Mouse (Mus musculus) liver, embryonic 18 days (tissue): ENCODE results near the gene Tex28. TPM values are rescaled to one million over a fixed set of nuclear protein-coding genes. Genes with fewer than 3 reads are reported as not detected.

ENCODE experiments used
- polyA plus RNA-seq: library from polyadenylated mRNA; depleted of rRNA; stranded (reverse); fragments of >200 nt; gene quantifications from 2 replicates; pipeline ENCODE4 v1.2.3, GENCODE M21; 2012; rRNA removed

The Tex28 gene
- polyA plus RNA-seq: not detected in 2 replicates

DNA sequence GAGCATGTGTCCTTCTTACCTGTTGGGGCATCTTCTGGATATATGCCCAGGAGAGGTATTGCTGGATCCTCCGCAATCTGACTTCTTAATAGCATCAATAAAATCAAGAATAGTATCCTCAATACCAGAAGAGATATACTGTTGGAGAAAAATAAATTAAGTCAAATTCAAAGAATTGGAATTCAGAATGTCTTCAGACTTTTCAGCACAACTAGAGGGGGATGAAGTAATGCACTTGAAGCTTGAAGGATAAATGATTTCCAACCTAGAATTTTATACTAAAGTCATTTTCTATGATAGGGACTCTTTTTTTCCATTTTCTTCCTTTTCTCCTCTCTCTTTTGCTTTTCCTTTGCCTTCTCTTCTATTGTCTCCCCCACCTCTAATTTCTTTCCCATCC is at the start of gene Tex28:
Gene Tex28 (minus strand): TSS at position 101 of the 400 bp plus-strand sequence.

DNA sequence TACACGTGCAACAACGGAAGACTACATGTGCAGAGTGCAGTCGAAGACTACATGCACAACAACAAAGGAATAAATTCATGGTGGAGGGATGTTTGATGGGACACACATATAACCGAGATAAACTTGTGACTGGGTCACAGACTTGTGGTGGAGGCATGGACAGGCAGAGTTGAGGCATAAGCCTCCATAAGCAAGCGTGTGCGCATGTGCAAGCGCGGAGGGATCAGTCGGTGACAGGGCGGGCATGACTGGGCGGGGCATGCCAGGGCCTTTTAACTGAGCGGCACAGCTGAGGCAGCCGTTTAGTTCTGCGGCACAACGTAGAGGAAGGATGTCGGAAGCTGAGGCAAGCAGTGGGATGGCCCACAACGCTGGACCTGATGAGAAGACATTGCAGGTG is 9.3 kb upstream of the Tex28 start, which contains the start of gene Tktl1:
Gene Tktl1 (plus strand): TSS at position 301 of the 400 bp plus-strand sequence.

DNA sequence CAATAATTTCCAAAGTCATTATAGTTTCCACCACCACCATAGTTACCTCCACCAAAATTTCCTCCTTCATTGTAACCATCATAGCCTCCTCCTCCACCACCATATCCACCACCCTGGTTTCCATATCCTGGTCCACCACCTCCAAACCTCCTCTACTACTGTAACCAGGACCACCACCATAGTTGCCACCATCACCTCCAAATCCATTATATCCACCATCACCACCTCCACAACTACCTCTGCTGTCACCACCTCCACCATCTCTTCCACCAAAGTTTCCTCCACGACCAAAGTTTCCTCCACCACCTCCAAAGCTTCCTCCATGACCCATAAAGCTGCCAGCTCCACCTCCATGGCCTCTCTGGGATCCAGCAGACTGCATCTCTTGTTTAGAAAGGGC is 32.4 kb downstream of the Tex28 start, which contains the start of gene Mecp2:
Gene Mecp2 (minus strand): TSS at position 101 of the 400 bp plus-strand sequence.

DNA sequence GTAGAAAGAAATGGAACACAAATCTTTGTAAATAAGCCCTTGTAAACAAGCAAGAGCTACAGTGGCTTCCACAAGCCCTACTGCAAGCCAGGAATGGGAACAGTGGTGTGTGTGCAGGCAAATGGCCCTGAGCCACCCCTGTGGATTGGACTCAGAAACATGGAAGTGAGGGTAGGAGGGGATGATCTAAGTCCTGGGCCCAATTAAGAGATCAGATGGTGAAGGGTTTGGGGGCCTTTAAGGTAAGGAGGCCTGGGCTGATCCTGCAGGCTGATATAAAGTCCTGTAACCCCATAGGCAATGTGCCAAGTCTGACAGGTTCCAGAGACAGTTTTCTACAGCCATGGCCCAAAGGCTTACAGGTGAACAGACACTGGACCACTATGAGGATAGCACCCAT is 40.5 kb downstream of the Tex28 start, which contains the start of gene Opn1mw:
Gene Opn1mw (plus strand): TSS at position 301 of the 400 bp plus-strand sequence.

Other genes with a start within 250 kb of the Tex28 start
- 12.6 and 16.0 TPM in 2 replicates for gene Arhgap4, start 246.0 kb downstream of the Tex28 start, polyA plus RNA-seq
- 51.4 and 55.9 TPM in 2 replicates for gene Naa10, start 245.9 kb downstream of the Tex28 start, polyA plus RNA-seq
- 16.4 and 17.5 TPM in 2 replicates for gene Renbp, start 237.0 kb downstream of the Tex28 start, polyA plus RNA-seq
- 12.8 and 17.0 TPM in 2 replicates for gene Hcfc1, start 201.5 kb downstream of the Tex28 start, polyA plus RNA-seq
- 21.7 and 22.4 TPM in 2 replicates for gene Irak1, start 143.9 kb downstream of the Tex28 start, polyA plus RNA-seq
- not detected in 2 replicates for gene Opn1mw, start 40.4 kb downstream of the Tex28 start, polyA plus RNA-seq
- 3.2 and 3.9 TPM in 2 replicates for gene Mecp2, start 32.5 kb downstream of the Tex28 start, polyA plus RNA-seq
- not detected in 2 replicates for gene Tktl1, start 9.4 kb upstream of the Tex28 start, polyA plus RNA-seq
- 78.2 and 95.5 TPM in 2 replicates for gene Flna, start 82.0 kb upstream of the Tex28 start, polyA plus RNA-seq
- 21.0 and 25.4 TPM in 2 replicates for gene Emd, start 86.8 kb upstream of the Tex28 start, polyA plus RNA-seq
- 1,323 and 1,359 TPM in 2 replicates for gene Rpl10, start 103.0 kb upstream of the Tex28 start, polyA plus RNA-seq
- gene Taz, start 114.1 kb upstream of the Tex28 start, polyA plus RNA-seq: 27.9 and 31.7 TPM in 2 replicates
- gene Dnase1l1, start 114.5 kb upstream of the Tex28 start, polyA plus RNA-seq: 12.3 and 12.4 TPM in 2 replicates
- gene Atp6ap1, start 129.3 kb upstream of the Tex28 start, polyA plus RNA-seq: 78.4 and 81.0 TPM in 2 replicates
- 114 and 163 TPM in 2 replicates for gene Gdi1, start 137.2 kb upstream of the Tex28 start, polyA plus RNA-seq
- 17.1 and 18.8 TPM in 2 replicates for gene Fam50a, start 145.2 kb upstream of the Tex28 start, polyA plus RNA-seq
- gene Plxna3, start 161.2 kb upstream of the Tex28 start, polyA plus RNA-seq: 2.4 and 3.7 TPM in 2 replicates
- 42.7 and 52.1 TPM in 2 replicates for gene Lage3, start 185.8 kb upstream of the Tex28 start, polyA plus RNA-seq
- gene Ubl4a, start 205.4 kb upstream of the Tex28 start, polyA plus RNA-seq: 19.6 and 21.6 TPM in 2 replicates
- gene Slc10a3, start 205.5 kb upstream of the Tex28 start, polyA plus RNA-seq: 4.5 and 4.9 TPM in 2 replicates
- gene Fam3a, start 225.4 kb upstream of the Tex28 start, polyA plus RNA-seq: 13.7 and 15.3 TPM in 2 replicates
- gene Ikbkg, start 225.5 kb upstream of the Tex28 start, polyA plus RNA-seq: 18.2 and 19.2 TPM in 2 replicates